Mouse (Mus musculus): Measurements from ENCODE around the gene Padi2.

The Padi2 gene

GRCm38 (mm10) chr4:140989447-140989846, 83.3 kb downstream of the Padi2 start:
- DNase-seq, result no peak

DNA sequence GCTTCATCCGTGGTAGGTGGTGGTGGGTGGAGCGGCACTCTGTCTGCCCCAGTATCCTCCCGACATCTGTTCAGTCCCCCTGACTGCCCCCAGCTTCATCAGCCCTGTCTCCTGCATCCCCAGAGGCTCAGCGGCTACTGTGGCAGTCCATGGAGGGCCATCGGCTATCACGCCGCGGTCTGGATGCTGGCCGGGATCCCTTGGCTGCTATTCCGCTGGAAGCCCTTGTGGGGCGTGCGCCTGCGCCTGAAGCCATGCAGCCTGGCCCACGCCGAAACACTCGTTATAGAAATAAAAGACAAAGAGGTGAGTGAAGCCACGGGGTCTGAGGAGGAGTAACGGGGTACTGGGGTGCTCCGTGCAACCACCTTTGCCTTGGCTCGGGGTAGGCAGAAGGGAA, 86.1 kb downstream of the Padi2 start:
- DNase-seq, result no peak

DNA sequence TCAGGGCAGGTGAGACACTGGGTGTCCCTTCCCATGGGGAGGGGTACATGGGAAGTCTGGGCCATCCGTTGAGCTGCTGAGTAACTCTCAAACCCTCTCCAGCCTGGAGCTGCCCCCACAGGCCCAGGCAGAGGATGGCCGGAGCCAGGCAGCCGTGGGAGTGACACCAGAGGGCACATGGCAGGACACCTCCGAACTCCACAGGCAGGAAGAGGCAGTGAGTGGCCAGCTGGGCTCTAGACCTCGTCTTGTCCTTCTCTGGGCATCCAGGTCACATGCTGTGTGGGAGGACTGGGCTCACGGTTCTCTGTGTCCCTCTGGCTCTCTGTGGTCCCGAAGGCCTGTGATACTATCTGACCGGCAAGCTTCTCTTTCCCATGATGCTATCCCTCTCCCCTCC, 87.7 kb downstream of the Padi2 start:
- DNase-seq, result no peak

DNA sequence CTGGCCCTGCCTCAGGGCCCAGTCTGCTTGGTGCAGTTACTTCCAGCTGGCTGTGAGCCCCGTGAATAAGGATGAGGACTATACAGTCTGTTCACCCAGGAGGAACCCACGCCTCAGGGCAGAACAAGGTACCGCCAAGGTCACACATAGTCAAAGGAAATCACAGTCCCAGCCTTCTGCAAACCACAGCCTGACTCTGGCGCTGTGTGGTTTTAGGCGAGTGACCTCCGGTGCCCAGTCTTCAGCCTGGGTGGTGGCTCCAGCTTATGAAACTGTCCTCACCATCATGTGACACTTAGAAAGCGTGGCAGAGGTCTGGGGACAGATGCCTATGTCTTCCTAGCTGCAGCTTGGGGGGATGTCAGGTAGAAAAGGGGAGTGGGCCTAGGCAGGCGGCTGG, 89.7 kb downstream of the Padi2 start:
- DNase-seq, result no peak

DNA sequence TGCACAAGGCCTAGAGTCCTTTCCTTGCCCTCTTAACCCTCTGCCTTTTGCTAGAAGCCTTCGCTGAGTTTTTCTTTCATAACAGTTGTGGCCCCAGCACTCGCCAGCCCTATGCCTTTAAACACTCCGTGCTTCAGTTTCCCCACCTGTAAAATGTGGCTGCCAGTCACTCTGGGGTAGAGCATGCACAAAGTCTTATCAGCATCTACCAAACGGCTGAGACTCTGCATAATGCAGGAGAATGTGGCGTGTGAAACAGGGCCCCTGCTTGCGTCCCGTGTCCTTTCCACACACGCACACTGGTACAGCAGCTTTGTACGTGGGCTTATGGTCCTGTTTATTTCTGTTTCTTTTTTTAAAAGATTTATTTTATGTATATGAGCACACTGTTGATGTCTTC, 90.7 kb downstream of the Padi2 start:
- no peak for DNase-seq

Measured in embryo, embryonic 11 days (tissue).